Mouse (Mus musculus) bone marrow, adult 2 months (tissue): Measurements from ENCODE around the gene 1700011M02Rik. TPM values are rescaled to one million over a fixed set of nuclear protein-coding genes. Genes with fewer than 3 reads are reported as not detected.

ENCODE experiments used
- H3K27ac ChIP-seq: fragments of 200-500 bp; 2 replicates; pipeline ENCODE4 v1.5.1; 2012; ENCODE audit warnings: low read depth, mild to moderate bottlenecking, control low read depth, inconsistent platforms, low read length; ENCODE audit not compliant: control insufficient read depth, poor library complexity, insufficient read depth
- H3K4me1 ChIP-seq: fragments of 200-500 bp; 2 replicates; pipeline ENCODE4 v1.6.1; 2011; ENCODE audit warnings: low read length; ENCODE audit not compliant: control insufficient read depth, insufficient read depth
- H3K4me3 ChIP-seq: fragments of 200-500 bp; replicated peaks from 2 replicates; pipeline ENCODE3; 2011; ENCODE audit warnings: mild to moderate bottlenecking, low read depth, low read length, control low read depth; ENCODE audit not compliant: control insufficient read depth
- CTCF ChIP-seq: fragments of 200-500 bp; IDR thresholded peaks from 2 replicates; pipeline ENCODE4 v1.5.1; 2011; ENCODE audit warnings: low read length, control low read depth; ENCODE audit not compliant: control insufficient read depth, insufficient read depth
- WGBS: fragments of 180-500 bp; shearing (Covaris S2); methylation state at CpG from one replicate; pipeline ENCODE4 v1.1.7; 2018; 5-methylcytosine and 5-hydroxymethylcytosine counted together
- polyA plus RNA-seq: library from polyadenylated mRNA; stranded (reverse); fragments of >200 nt; gene quantifications from 2 replicates; pipeline ENCODE4 v1.2.4, GENCODE M21; 2011; ENCODE audit warnings: low replicate concordance; ENCODE audit not compliant: missing spikeins, insufficient read depth, insufficient read length

The 1700011M02Rik gene
- polyA plus RNA-seq, 1 experiment: not detected

- no peak overlapping the region for H3K4me3 ChIP-seq
- WGBS: 21% methylated on average over 4 of the region's 4 CpGs
- H3K27ac ChIP-seq: no peak overlapping the region
- no peaks in the 10 kb centered on the region for H3K4me1 ChIP-seq
- no peak for TF ChIP-seq CTCF
These were observed 50.2 kb downstream of the 1700011M02Rik start for GRCm38 (mm10) chrX:102958917-102959316.

Other genes starting within 250 kb of the 1700011M02Rik start
- gene Gm3880, start 221.9 kb upstream of the 1700011M02Rik start, polyA plus RNA-seq: not detected in 2 replicates
- not detected in 2 replicates for gene Gm9112, start 201.3 kb upstream of the 1700011M02Rik start, polyA plus RNA-seq
- not detected in 2 replicates for gene Dmrtc1b, start 201.0 kb upstream of the 1700011M02Rik start, polyA plus RNA-seq
- gene Dmrtc1c1, start 105.9 kb upstream of the 1700011M02Rik start, polyA plus RNA-seq: not detected in 2 replicates
- not detected in 2 replicates for gene Dmrtc1c2, start 54.3 kb upstream of the 1700011M02Rik start, polyA plus RNA-seq
- not detected in 2 replicates for gene 1700031F05Rik, start 40.9 kb upstream of the 1700011M02Rik start, polyA plus RNA-seq
- gene Dmrtc1a, start 218 bp upstream of the 1700011M02Rik start, polyA plus RNA-seq: not detected in 2 replicates
- gene 1700018G05Rik, start 19.5 kb downstream of the 1700011M02Rik start, polyA plus RNA-seq: not detected in 2 replicates